Mouse (Mus musculus): ENCODE results near the gene Dnah17. TPM values are rescaled to one million over a fixed set of nuclear protein-coding genes. Genes with fewer than 3 reads are reported as not detected.

Dnah17 gene
- polyA plus RNA-seq, 1 experiment from 2014 or later, result 0.32 TPM

DNA sequence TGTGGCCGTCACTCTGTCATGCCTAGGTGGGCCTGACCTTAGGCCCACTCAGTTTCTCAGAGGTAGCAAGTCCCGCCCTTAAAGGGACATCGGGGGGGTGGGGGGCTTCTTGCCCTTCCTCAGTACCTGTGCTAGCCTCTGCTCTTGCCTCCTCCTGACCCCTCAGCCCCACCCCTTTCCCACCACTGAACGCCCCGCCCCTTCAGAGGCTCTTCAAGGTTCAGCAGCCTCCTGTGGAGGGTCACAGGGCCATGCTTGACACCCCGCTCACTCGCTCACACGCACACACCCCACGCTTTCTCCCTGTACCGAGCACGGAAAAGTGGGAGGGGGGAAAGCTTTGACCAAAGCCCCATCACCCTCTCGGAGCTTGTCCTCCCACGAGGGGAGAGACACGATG, 50.7 kb downstream of the Dnah17 start:
- 78% methylated on average over 14 of the region's 14 CpGs for WGBS

DNA sequence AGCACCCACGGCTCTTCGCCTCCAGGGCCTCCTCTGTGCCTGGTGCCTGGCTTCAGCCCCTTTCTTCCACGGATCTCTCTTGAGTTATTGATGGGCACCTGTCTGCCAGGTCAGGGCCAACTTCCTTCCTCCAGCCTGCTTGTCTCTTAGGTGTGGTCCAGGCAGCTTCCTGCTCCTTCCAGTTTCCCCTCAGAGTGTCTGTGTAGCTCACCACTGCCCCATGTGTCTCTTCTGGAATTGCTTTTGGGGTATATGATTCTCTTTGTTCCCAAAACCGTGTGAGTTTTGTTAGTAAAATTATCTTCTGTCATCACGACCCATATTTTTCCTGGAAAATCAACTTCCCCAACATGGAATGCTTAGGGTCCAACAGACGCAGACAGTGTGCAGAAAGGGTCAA, 53.5 kb downstream of the Dnah17 start:
- 87% methylated on average over 6 of the region's 6 CpGs for WGBS
- no peak overlapping the region for H3K27ac ChIP-seq
- H3K9me3 ChIP-seq, result no peaks in the 10 kb centered on the region
- H3K4me1 ChIP-seq (replicated peaks), result 0 out of 2 replicates have a peak, but pooled peaks cover 4% of the 10 kb centered on the region
- 0 out of 2 replicates have a peak overlapping the region, but pooled peaks have one; percentile 8 for H3K9ac ChIP-seq
- no peak overlapping the region for H3K4me2 ChIP-seq
- no peaks in the 10 kb centered on the region for H3K27me3 ChIP-seq
- H3K36me3 ChIP-seq, result no peaks in the 10 kb centered on the region
- ATAC-seq (ENCODE audit: low FRiP score), result no peak
- no peak overlapping the region for H3K4me3 ChIP-seq

More for the DNA sequence above, 50.7 kb downstream of the Dnah17 start:
- H3K36me3 ChIP-seq, result no peaks in the 10 kb centered on the region
- no peaks in the 10 kb centered on the region for H3K27me3 ChIP-seq
- H3K4me3 ChIP-seq, result no peak overlapping the region
- H3K9me3 ChIP-seq, result no peaks in the 10 kb centered on the region
- H3K9ac ChIP-seq, result no peak overlapping the region
- 0 out of 2 replicates have a peak, but pooled peaks cover 2% of the 10 kb centered on the region for H3K4me1 ChIP-seq (replicated peaks)
- no peak overlapping the region for H3K4me2 ChIP-seq
- no peak overlapping the region for H3K27ac ChIP-seq
- ATAC-seq (ENCODE audit: low FRiP score), result no peak

DNA sequence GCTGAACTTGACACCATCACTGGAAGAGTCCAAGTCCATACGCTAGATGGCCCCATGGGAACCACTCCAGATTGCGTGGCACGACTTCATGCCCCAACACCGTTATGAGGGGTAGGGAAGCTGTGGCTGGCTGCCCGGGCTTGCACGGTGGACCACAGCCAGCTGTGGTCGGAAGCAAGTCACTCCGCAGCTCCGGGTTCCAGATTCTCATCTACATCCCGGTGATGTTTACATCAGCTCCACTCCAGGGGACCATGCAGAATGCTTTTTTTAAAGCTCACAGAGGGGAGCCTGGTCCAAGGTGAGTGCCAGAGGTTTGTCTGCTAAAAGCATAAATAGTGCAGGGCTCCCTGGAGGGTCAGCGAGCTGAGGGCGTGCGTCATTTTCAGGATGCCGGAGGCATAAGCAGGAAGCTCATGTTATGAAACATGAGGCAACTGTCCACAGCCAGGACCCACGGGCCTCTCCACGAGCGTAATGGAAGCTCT, 55.4 kb downstream of the Dnah17 start:
- no peaks in the 10 kb centered on the region for H3K9me3 ChIP-seq
- H3K27ac ChIP-seq, result no peak overlapping the region
- H3K4me1 ChIP-seq (replicated peaks), result 0 out of 2 replicates have a peak, but pooled peaks cover 4% of the 10 kb centered on the region
- H3K36me3 ChIP-seq, result no peaks in the 10 kb centered on the region
- H3K9ac ChIP-seq, result no peak overlapping the region
- 77% methylated on average over 17 of the region's 17 CpGs for WGBS
- no peaks in the 10 kb centered on the region for H3K27me3 ChIP-seq
- no peak for ATAC-seq (ENCODE audit: low FRiP score)
- no peak overlapping the region for H3K4me3 ChIP-seq
- no peak overlapping the region for H3K4me2 ChIP-seq

DNA sequence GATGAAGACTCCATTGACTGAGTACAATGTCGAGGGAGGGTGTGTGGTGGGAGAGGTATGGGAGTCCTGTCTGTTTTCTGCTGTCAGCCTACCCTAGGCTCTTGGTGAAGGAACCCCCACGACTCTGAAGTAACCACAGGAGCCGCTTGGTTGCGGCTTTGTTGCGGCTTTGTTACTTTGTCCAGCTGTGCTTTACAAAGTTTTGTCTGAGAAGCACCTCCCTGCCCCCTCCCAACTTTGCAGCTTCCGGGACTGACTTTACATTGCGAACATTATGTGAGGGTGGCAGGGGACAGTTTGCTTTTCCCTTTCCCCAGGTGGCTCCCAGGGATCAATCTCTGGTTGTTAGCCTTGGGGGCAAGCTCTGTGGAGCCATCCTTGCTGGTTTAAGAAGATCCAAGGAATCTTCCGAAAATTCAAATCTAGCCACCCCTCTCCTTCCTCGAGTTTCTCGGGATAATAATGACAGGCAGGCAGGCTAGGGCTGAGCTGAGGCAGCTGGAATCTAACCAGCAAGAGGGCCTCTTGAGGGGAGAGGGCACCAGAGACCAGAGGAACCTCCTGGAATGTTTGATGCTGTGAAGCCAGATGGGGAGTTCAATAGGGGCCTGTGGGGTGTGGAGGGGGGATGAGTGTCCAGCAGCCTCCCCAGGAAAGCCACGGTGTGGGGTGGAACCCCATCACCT, 59.1 kb downstream of the Dnah17 start:
- Histone ChIP-seq H3K9ac (0 out of 2 replicates have a peak overlapping the region, but pooled peaks have one; percentile 13), H3K27ac (no peak overlapping the region), H3K9me3 (no peaks in the 10 kb centered on the region), H3K36me3 (no peaks in the 10 kb centered on the region), H3K27me3 (no peaks in the 10 kb centered on the region), H3K4me3 (no peak overlapping the region), H3K4me2 (no peak overlapping the region), H3K4me1 (replicated peaks) (peaks cover 14% of the 10 kb centered on the region; the same call in 1 of the 2 replicates)
- 43% methylated on average over 11 of the region's 11 CpGs for WGBS
- no peak for ATAC-seq (ENCODE audit: low FRiP score)

DNA sequence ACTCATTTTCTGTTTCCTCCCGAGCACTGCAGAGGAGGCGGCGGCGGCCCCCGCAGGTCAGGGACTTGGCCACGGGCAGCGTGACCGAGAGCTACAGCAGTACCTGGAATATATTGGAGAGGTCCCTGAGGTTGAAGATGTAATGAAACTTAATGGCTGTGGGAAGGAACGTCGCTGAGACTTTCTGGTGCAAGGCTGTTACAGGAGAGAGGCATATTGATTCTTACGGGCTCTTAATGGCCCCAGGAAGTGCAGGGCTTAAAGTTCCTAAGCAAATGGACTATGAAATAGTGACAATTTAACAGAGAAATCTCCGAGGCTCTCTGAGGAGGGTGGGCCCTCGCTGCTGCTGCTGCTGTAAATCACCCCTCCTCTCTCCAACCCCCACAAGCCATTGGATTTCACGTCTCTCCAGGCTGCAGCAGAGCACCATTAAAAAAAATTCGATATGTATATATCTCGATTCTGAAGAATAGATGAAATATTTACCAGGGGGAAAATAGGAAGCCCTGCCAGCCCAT, 61.6 kb downstream of the Dnah17 start:
- Histone ChIP-seq H3K27me3 (no peaks in the 10 kb centered on the region), H3K9ac (no peak overlapping the region), H3K9me3 (no peaks in the 10 kb centered on the region), H3K27ac (peak overlapping the region; percentile 80), H3K36me3 (no peaks in the 10 kb centered on the region), H3K4me2 (no peak overlapping the region), H3K4me1 (replicated peaks) (peaks cover 10% of the 10 kb centered on the region; the same call in 1 of the 2 replicates), H3K4me3 (no peak overlapping the region)
- 73% methylated on average over 16 of the region's 16 CpGs for WGBS
- ATAC-seq (ENCODE audit: low FRiP score), result no peak

DNA sequence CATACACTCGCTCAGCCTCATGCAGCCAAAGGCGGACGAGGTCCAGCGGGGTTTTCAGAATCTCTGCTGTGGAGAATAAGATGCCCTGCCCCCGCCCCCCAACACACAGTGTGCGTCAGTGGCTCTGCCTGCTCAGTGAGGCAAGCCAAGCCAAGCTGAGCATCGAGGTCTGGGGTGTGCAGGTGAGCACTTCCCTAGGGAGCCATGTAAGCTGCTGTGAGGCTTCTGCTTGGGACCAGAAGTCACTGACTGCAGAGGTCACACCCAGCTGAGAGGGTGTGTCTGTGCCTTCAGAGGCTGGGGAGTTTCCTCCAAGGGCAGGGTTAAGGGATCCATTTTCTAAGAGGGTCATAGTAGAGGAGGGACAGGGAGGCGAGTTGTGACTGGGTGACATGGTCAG, 62.8 kb downstream of the Dnah17 start:
- no peak overlapping the region for H3K9ac ChIP-seq
- H3K9me3 ChIP-seq, result no peaks in the 10 kb centered on the region
- no peak overlapping the region for H3K4me3 ChIP-seq
- no peak overlapping the region for H3K4me2 ChIP-seq
- peaks cover 10% of the 10 kb centered on the region; the same call in 1 of the 2 replicates for H3K4me1 ChIP-seq (replicated peaks)
- H3K27ac ChIP-seq, result no peak overlapping the region
- H3K36me3 ChIP-seq, result no peaks in the 10 kb centered on the region
- H3K27me3 ChIP-seq, result no peaks in the 10 kb centered on the region
- ATAC-seq (ENCODE audit: low FRiP score), result no peak
- WGBS, result 74% methylated on average over 8 of the region's 8 CpGs

DNA sequence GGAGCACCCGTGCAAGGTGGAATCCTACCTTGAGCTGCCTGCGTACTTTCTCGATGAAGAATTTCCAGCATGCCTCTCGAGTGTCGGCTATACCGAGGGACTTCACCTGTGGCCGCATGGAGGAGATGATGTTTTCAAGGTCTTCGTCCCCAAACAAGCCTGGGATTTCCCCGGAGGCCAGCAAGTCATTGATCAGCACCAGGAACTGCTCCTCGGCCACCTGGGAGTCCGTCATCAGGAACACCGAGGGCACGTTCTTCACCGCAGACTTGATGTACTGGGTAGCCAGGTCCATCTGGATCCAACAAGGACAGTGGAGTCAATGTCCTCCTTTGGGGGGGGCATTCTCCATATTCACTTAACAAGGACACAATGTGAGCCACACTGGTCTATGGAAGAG, 70.4 kb downstream of the Dnah17 start:
- peaks cover 10% of the 10 kb centered on the region; the same call in 1 of the 2 replicates for H3K4me1 ChIP-seq (replicated peaks)
- H3K4me3 ChIP-seq, result no peak overlapping the region
- H3K9me3 ChIP-seq, result no peaks in the 10 kb centered on the region
- H3K27ac ChIP-seq, result no peak overlapping the region
- no peak for ATAC-seq (ENCODE audit: low FRiP score)
- no peaks in the 10 kb centered on the region for H3K36me3 ChIP-seq
- no peak overlapping the region for H3K9ac ChIP-seq
- WGBS, result 85% methylated on average over 14 of the region's 14 CpGs
- H3K4me2 ChIP-seq, result no peak overlapping the region
- H3K27me3 ChIP-seq, result no peaks in the 10 kb centered on the region

DNA sequence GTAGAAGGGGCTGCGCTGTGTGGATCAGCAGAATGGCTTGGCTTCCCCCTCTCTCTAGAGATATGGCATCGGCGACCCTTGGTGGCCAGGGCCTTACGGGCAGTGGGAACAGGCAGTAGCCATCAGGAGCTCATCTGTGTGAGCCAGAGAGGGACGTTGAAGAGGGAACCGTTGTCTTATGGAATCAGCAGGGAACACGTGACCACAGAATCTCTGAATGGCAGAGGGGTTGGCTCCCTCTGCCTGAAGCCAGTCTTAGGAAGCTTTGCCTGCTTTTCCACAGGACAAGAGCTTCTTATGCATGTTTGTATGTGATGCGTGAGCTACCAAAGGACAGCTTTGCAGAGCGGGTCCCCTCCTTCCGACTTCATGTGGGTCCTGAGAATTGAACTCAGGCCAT, 71.6 kb downstream of the Dnah17 start:
- ATAC-seq (ENCODE audit: low FRiP score), result no peak
- WGBS, result 57% methylated on average over 10 of the region's 10 CpGs
- Histone ChIP-seq H3K4me3 (no peak overlapping the region), H3K9ac (no peak overlapping the region), H3K4me1 (replicated peaks) (peaks cover 10% of the 10 kb centered on the region; the same call in 1 of the 2 replicates), H3K27me3 (no peaks in the 10 kb centered on the region), H3K9me3 (no peaks in the 10 kb centered on the region), H3K4me2 (no peak overlapping the region), H3K36me3 (no peaks in the 10 kb centered on the region), H3K27ac (no peak overlapping the region)

DNA sequence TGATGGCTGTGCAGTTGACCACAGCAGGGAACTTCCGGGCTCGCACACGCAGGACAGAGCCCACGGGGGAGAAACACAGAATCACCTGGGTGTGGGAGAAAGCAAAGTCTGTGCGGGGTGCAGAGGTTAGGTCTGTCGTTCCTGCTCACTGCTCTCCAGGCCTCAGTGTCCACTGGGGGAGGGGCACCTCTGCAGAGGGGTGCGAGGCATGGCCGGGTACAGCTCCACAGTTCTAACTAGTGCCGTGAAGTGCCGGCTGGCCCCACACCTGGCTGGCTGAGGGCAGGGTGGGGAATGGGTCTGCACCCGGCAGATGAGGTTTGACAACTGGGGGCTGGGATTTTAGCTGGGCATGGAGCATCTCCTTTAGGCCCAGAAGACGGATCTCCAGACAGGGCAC, 72.1 kb downstream of the Dnah17 start:
- no peaks in the 10 kb centered on the region for H3K9me3 ChIP-seq
- no peak overlapping the region for H3K4me3 ChIP-seq
- H3K27ac ChIP-seq, result no peak overlapping the region
- peaks cover 10% of the 10 kb centered on the region; the same call in 1 of the 2 replicates for H3K4me1 ChIP-seq (replicated peaks)
- ATAC-seq (ENCODE audit: low FRiP score), result no peak
- no peak overlapping the region for H3K4me2 ChIP-seq
- no peak overlapping the region for H3K9ac ChIP-seq
- 80% methylated on average over 12 of the region's 12 CpGs for WGBS
- no peaks in the 10 kb centered on the region for H3K27me3 ChIP-seq
- H3K36me3 ChIP-seq, result no peaks in the 10 kb centered on the region

DNA sequence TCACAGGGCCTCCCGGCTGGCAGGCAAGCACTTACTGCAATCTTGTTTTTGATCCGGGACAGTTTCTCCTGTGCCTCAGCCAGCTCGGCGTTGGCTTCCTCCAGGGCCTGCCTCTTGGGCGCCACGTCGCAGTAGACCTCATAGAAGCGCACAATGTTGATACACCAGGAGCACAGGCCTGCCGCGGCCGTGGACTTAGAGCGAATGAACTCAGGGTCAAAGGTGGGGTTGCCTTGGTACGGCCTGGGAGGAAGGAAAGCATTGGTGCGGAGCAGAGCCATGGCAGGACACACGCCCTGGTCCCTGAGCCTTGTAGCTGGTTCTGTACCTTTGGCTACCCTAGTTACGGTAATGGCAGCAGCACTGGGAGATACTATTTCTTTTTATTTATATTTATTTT, 80.3 kb downstream of the Dnah17 start:
- no peak overlapping the region for H3K4me3 ChIP-seq
- H3K9ac ChIP-seq, result no peak overlapping the region
- no peaks in the 10 kb centered on the region for H3K9me3 ChIP-seq
- H3K36me3 ChIP-seq, result 0 out of 2 replicates have a peak, but pooled peaks cover 5% of the 10 kb centered on the region
- ATAC-seq (ENCODE audit: low FRiP score), result no peak
- H3K27ac ChIP-seq, result no peak overlapping the region
- WGBS, result 80% methylated on average over 16 of the region's 16 CpGs
- no peaks in the 10 kb centered on the region for H3K27me3 ChIP-seq
- H3K4me2 ChIP-seq, result no peak overlapping the region
- H3K4me1 ChIP-seq (replicated peaks), result no peaks in the 10 kb centered on the region; the same call in 1 of the 2 replicates

DNA sequence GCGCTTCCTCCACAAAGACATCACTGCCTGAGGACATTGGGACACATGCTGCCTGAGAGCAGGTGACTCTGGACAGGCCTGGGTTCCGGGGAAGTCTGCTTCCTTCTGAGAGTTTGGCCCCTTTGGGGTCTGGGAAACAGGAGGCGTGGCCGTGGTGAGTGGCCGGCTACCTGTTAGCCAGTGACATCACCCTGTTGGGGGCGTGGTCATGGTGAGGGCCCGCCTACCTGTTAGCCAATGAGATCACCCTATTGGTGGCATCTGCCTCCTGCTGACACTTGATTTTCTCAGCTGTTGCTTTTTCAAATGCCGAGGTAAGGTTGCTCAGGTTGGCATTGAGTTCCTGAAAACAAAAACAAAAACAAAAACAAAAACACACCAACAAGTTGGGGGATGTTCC, 80.8 kb downstream of the Dnah17 start:
- Histone ChIP-seq H3K27me3 (no peaks in the 10 kb centered on the region), H3K9ac (no peak overlapping the region), H3K27ac (no peak overlapping the region), H3K4me1 (replicated peaks) (no peaks in the 10 kb centered on the region; the same call in 1 of the 2 replicates), H3K9me3 (no peaks in the 10 kb centered on the region), H3K4me3 (no peak overlapping the region), H3K4me2 (no peak overlapping the region), H3K36me3 (0 out of 2 replicates have a peak, but pooled peaks cover 5% of the 10 kb centered on the region)
- 30% methylated on average over 8 of the region's 8 CpGs for WGBS
- ATAC-seq (ENCODE audit: low FRiP score), result no peak

DNA sequence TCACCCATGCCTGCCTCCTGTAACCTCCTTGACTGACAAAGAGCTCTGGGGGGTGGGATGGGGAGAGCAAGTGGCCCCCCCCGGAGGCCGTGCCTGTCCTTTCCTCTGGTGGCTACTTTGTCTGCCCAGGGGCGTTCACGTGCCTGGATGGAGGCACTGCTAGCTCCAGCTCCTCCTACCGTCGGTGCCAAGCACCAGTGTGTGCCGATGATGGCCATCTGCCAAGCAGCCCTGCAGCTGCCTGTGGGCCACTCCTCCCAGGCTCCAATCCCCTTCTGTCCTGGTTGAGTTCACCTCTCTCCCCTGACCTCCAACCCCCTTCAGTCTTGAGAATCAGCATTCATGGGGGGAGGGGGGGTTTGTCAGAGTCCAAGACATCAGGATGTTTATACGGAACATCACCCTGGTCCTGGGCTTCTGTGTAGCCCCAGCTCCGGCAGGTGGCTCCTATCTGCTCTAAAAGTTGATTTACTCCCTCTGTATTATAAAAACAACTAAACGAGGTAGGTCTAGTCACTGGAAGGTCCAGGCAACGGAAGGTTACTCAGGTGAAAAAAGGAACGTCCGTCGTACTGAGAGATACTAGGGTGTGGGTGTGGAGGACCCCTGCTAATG, 87.0 kb downstream of the Dnah17 start:
- peaks cover 11% of the 10 kb centered on the region for H3K4me1 ChIP-seq (replicated peaks)
- no peak for ATAC-seq (ENCODE audit: low FRiP score)
- H3K9ac ChIP-seq, result no peak overlapping the region
- H3K9me3 ChIP-seq, result no peaks in the 10 kb centered on the region
- no peaks in the 10 kb centered on the region for H3K27me3 ChIP-seq
- H3K36me3 ChIP-seq, result no peaks in the 10 kb centered on the region
- peak overlapping the region; percentile 48; the same call in 1 of the 2 replicates for H3K27ac ChIP-seq
- 58% methylated on average over 14 of the region's 14 CpGs for WGBS
- H3K4me3 ChIP-seq, result no peak overlapping the region
- H3K4me2 ChIP-seq, result no peak overlapping the region

Measured in hindbrain, embryonic 13.5 days (tissue).